Mouse (Mus musculus) bone marrow, adult 2 months (tissue): Measurements from ENCODE around the gene Dusp6. TPM values are rescaled to one million over a fixed set of nuclear protein-coding genes. Genes with fewer than 3 reads are reported as not detected.
A peak's percentile ranks its signal among the peaks of the same experiment; 100 is the strongest.

Experiments used
- H3K27ac ChIP-seq: fragments of 200-500 bp; 2 replicates; pipeline ENCODE4 v1.5.1; 2012; ENCODE audit warnings: low read depth, mild to moderate bottlenecking, control low read depth, inconsistent platforms, low read length; ENCODE audit not compliant: control insufficient read depth, poor library complexity, insufficient read depth
- H3K4me1 ChIP-seq: fragments of 200-500 bp; 2 replicates; pipeline ENCODE4 v1.6.1; 2011; ENCODE audit warnings: low read length; ENCODE audit not compliant: control insufficient read depth, insufficient read depth
- H3K4me3 ChIP-seq: fragments of 200-500 bp; replicated peaks from 2 replicates; pipeline ENCODE3; 2011; ENCODE audit warnings: mild to moderate bottlenecking, low read depth, low read length, control low read depth; ENCODE audit not compliant: control insufficient read depth
- CTCF ChIP-seq: fragments of 200-500 bp; IDR thresholded peaks from 2 replicates; pipeline ENCODE4 v1.5.1; 2011; ENCODE audit warnings: low read length, control low read depth; ENCODE audit not compliant: control insufficient read depth, insufficient read depth
- POLR2A ChIP-seq: fragments of 200-500 bp; IDR thresholded peaks from 2 replicates; pipeline ENCODE4 v1.6.1; 2011; ENCODE audit warnings: low read depth, mild to moderate bottlenecking, control low read depth, low read length, borderline replicate concordance; ENCODE audit not compliant: control insufficient read depth
- WGBS: fragments of 180-500 bp; shearing (Covaris S2); methylation state at CpG from one replicate; pipeline ENCODE4 v1.1.7; 2018; 5-methylcytosine and 5-hydroxymethylcytosine counted together
- polyA plus RNA-seq: library from polyadenylated mRNA; stranded (reverse); fragments of >200 nt; gene quantifications from 2 replicates; pipeline ENCODE4 v1.2.4, GENCODE M21; 2011; ENCODE audit warnings: low replicate concordance; ENCODE audit not compliant: missing spikeins, insufficient read depth, insufficient read length

Dusp6 gene
- polyA plus RNA-seq, 1 experiment: 43.1 TPM

GRCm38 (mm10) chr10:99229031-99229684, 33.9 kb upstream of the Dusp6 start:
- H3K4me1 ChIP-seq: peaks cover 2% of the 10 kb centered on the region
- H3K4me3 ChIP-seq: no peak overlapping the region
- TF ChIP-seq POLR2A (no peak), CTCF (no peak)
- no peak overlapping the region for H3K27ac ChIP-seq
- 10% methylated on average over 16 of the region's 16 CpGs for WGBS

- Histone ChIP-seq H3K4me3 (no peak overlapping the region), H3K27ac (peak overlapping the region; percentile 51; the same call in 1 of the 2 replicates), H3K4me1 (peaks cover 2% of the 10 kb centered on the region)
- TF ChIP-seq POLR2A: no peak
- TF ChIP-seq CTCF: no peak
- WGBS: 39% methylated on average over 7 of the region's 7 CpGs
These were observed 30.4 kb upstream of the Dusp6 start for GRCm38 (mm10) chr10:99232518-99233227.

GRCm38 (mm10) chr10:99234336-99234735, 28.7 kb upstream of the Dusp6 start:
- no peak overlapping the region for H3K4me3 ChIP-seq
- TF ChIP-seq POLR2A (no peak), CTCF (no peak)
- WGBS: 87% methylated on average over 8 of the region's 8 CpGs
- no peaks in the 10 kb centered on the region for H3K4me1 ChIP-seq
- H3K27ac ChIP-seq: no peak overlapping the region

- 89% methylated on average over 9 of the region's 9 CpGs for WGBS
- TF ChIP-seq CTCF (no peak), POLR2A (no peak)
- Histone ChIP-seq H3K4me1 (no peaks in the 10 kb centered on the region), H3K27ac (no peak overlapping the region), H3K4me3 (no peak overlapping the region)
These were observed 27.9 kb upstream of the Dusp6 start for GRCm38 (mm10) chr10:99235081-99235480.

GRCm38 (mm10) chr10:99237205-99237832, 25.7 kb upstream of the Dusp6 start:
- WGBS: 74% methylated on average over 11 of the region's 11 CpGs
- TF ChIP-seq CTCF (no peak), POLR2A (no peak)

GRCm38 (mm10) chr10:99238537-99238936, 24.5 kb upstream of the Dusp6 start:
- 89% methylated on average over 11 of the region's 11 CpGs for WGBS
- Histone ChIP-seq H3K4me1 (peaks cover 2% of the 10 kb centered on the region), H3K4me3 (no peak overlapping the region), H3K27ac (no peak overlapping the region)
- TF ChIP-seq CTCF (no peak), POLR2A (no peak)

More at GRCm38 (mm10) chr10:99237205-99237832, 25.7 kb upstream of the Dusp6 start:
- Histone ChIP-seq H3K27ac (no peak overlapping the region), H3K4me3 (no peak overlapping the region), H3K4me1 (peaks cover 2% of the 10 kb centered on the region)

GRCm38 (mm10) chr10:99241284-99241828, 21.7 kb upstream of the Dusp6 start:
- 54% methylated on average over 7 of the region's 7 CpGs for WGBS
- Histone ChIP-seq H3K4me3 (peak overlapping the region; percentile 26), H3K27ac (peak overlapping the region; percentile 46; the same call in 1 of the 2 replicates), H3K4me1 (peaks cover 2% of the 10 kb centered on the region)
- TF ChIP-seq POLR2A (no peak), CTCF (no peak)
